Mouse (Mus musculus) adrenal gland, adult 18-20 months (tissue): Measurements from ENCODE around the gene Mamdc2. TPM values are rescaled to one million over a fixed set of nuclear protein-coding genes. Genes with fewer than 3 reads are reported as not detected.
A peak's percentile ranks its signal among the peaks of the same experiment; 100 is the strongest.

ENCODE experiments used
- DNase-seq, 2 experiments: peaks; one replicate each; pipeline ENCODE4 v3.0.0; 2021 to 2022; ENCODE audit warnings: low spot score in 2 of 2
- total RNA-seq, 2 experiments: library from RNA; stranded (reverse); gene quantifications; 1 replicate in 1 of 2; 2 replicates in 1 of 2; pipeline ENCODE4 v1.2.3; 2021

Mamdc2 gene
- total RNA-seq, 2 experiments from 2014 or later: 2.2 to 2.3 TPM

DNA sequence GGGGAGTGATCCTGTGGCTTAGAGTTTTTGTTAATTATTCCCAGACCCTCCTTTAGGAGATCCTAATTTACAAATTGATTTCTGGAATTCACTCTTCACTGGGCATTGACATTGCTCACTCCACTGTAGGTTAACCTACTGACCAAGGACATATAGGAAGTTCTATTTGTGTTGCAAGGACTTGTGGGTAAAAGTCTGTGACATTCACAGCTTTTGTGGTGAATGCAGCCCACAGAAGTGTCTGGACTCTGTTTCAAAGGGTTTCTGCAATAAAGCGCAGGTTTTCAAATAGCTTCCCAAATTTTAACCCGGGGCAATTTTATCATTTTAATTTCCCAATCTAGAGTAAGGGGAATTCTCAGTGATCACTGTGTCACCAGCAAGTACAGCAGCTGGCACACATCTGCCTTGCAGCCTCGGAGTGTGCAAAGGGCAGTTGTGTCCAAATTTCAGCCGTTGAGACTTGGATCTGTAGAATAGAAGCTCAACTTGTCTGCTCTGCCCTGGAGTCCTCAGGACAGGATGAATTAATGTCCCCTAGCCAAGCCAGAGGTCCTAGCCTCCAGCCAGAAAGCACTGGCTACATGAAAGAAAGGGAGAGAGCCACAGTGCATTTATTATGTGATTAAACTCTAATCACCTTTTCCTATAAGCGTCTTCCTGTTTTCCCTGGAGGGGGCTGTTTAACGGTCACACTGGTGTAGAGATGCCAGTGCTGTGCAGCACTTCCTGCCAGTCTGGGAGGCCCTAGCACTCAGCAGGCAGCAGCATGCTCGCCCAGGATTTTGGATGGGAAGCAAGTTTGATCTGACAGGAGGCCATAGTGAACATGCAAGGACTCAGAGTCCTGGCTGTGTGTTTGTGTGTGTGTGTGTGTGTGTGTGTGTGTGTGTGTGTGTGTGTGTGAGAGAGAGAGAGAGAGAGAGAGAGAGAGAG is 3.1 kb downstream of the Mamdc2 start:
- no peak for DNase-seq

DNA sequence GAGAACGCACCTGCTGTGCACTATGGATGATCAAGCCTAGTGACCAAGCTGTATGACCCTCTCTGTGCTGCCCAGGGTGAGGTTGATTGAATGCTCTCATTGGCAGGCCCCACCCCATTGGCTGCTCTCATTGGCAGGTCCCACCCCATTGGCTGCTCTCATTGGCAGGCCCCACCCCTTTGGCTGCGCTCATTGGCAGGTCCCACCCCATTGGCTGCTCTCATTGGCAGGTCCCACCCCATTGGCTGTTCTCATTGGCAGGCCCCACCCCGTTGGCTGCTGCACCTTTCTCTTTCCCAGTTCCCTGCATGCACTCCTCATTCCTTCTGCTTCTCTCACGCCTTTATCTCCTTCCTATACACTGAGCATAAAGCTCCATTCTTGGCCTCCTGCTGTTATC is 12.5 kb downstream of the Mamdc2 start:
- no peak for DNase-seq

DNA sequence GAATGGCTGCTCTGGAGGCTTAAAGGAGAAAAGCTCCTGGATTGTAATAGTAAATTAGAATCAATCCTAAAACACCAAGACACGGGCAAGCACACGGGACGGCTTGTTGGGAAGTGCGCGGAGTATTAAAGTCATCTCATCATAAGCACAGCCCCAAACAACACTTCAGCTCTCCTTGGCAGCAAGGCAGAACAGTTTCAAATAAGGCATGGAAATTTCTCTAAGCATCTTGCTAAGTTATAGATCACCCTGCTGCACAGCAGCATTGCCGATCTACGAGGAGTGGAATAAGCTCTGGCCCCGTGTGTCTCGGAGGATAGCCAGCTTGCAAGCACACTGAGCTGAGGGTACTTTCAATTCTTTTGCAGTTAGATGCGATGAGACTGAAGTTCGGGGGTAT is 13.8 kb downstream of the Mamdc2 start:
- DNase-seq: no peak

DNA sequence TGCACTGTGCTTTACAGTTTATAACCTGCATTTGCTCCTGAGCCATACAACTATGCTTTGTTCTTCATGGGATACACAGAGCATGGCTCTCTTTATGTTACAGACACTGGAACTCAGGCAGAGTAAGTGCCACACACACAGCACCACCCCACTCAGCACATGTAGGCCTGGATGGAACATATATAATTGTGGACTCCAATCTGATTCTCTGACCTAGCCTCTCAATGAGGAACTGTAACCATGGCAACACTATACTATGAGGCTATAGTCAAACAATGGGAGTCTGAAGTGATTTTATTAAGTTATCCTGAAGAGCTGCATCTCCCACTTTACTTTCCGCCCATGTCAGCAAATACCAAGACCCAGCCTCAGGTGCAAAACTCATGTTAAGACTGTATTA is 30.6 kb downstream of the Mamdc2 start:
- no peak for DNase-seq

DNA sequence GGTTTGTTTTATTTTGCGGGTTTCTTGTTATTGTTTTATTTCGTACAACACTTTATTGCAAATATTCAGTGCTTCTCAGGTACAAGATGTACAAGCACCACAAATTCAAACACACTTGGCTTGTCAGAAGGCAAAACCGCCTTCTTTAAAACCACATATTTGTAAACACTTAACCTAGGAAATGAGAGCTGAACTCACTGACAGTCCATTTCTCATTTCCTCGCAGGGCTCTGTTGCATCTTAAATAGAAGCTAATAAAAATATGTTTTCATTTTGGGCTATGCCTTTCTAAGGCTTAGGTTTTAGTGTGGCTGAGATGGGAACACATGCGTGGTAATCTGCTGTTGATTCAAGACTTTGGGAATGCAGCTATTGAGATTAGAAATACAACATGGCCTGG is 37.4 kb downstream of the Mamdc2 start:
- no peak for DNase-seq

DNA sequence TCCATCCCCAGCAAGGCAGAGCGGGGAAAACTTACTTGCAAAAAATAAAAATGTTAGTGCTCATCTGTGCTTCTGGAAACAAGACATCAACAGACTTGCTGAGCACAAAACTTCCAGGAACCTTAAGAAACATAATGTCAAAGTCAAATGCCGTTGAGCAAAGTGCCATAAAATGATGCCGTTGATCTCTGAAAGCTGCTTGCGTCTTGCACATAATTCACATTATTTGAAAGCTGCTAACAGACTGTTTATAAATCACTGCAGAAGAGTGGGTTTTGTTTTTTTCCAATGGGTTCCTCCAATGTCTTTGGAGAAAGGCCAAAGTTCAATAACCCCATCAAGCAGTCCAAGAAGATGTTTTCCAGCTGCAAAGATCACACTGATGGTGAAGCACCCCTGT is 37.9 kb downstream of the Mamdc2 start:
- DNase-seq: no peak

DNA sequence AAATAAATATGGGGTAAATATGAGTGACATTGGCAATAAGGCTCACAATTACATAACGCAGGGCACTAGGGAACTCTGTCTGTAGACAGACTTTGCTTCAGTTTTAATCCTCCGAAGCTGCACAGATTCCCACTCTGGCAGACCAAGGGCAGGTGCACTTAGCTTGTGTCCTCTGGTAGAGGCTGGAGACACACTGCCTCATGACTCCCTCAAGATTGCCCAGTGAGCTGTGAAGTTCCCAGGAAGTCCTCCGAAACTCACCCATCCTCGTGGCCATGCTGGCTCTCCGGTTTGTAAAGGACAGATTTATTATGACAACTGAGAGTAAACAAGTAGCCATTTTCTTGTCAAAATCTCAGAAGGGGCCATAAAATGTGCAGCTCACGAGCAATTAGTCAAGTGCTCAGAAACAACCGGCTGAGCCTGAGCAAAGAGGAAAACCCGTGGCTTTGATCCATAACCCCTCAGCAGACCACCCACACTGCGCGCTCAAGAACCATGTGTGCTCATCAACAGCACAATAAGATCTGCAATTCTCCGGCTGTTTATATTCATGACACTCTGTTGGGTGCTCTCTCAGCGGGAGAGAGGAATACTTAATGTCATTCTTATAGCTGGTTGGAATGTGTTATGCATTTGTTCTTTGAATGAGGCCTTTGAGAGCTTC is 46.6 kb downstream of the Mamdc2 start:
- DNase-seq: no peak

DNA sequence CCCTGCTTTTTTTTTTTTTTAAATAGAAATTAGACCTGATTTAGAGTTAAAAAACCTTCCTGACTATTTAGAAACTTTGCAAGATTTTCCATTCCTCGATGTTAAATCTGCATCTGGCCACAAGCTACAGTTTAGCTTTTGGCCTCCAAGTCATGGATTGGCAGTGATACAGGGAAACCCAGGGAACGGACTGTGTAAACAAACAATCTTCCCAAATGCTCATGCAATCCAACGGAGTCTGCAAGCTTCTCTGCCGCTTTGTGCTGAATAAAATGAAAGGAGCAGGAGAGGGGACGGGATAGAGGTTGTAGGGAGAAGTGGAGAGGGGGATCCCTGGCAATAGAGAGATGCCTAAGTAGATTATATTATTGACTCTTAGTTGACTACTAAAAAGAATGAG is 47.8 kb downstream of the Mamdc2 start:
- DNase-seq: no peak

DNA sequence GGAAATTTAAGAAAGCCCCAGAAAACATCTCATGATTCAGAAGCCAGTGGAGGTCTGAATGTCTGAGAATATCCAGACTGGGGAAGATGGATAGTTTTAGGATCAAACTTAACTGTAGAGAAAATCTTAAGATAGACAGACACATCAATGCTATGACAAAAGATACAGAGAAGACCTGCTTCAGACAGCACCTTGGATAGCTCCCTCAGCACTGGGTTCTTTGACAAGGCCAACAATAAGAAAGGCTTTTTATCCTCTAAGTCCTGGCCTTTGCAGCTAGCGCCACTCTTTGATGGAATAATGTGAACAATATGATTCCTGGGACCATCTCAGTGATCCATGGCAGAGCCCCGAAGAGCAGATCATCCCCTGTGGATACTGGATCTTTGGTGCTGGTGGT is 52.3 kb downstream of the Mamdc2 start:
- no peak for DNase-seq

DNA sequence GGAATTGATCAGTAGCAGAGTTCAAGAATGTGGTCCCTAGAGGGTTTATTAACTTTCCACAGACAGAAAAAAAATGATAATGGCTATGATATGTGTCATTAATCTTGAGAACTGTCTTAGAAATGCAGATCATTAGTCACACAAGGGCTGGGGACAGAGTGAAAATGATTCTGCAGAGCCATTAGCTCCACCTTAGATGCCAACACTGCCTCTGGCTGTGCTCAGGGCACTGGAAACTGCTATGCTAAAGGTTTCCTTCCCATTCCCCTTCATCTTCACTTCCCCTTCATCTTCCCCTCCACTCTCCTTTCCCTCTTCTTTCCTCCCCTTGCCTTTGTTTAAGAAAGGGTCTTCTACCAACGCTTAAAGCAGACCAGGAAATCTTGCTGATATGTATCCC is 53.6 kb downstream of the Mamdc2 start:
- DNase-seq: no peak

DNA sequence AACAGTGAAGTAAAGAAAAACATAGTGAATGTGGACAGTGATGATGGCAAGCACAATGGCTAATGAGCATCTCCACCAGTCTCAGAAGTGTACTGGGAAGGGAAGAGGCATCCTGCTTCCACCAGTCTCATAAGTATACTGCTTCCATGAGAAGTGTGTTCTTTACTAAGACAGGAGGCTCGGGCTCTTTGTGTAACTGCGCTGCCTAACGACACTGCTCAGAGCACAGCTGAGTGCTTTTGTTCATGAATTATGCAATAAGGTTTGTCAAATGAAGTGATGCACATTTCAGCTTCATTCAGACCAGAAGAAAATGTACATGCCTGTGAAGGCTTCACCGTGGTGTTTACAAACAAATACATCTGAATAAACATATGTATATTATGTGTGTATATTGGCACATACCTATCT is 59.4 kb downstream of the Mamdc2 start:
- no peak for DNase-seq

DNA sequence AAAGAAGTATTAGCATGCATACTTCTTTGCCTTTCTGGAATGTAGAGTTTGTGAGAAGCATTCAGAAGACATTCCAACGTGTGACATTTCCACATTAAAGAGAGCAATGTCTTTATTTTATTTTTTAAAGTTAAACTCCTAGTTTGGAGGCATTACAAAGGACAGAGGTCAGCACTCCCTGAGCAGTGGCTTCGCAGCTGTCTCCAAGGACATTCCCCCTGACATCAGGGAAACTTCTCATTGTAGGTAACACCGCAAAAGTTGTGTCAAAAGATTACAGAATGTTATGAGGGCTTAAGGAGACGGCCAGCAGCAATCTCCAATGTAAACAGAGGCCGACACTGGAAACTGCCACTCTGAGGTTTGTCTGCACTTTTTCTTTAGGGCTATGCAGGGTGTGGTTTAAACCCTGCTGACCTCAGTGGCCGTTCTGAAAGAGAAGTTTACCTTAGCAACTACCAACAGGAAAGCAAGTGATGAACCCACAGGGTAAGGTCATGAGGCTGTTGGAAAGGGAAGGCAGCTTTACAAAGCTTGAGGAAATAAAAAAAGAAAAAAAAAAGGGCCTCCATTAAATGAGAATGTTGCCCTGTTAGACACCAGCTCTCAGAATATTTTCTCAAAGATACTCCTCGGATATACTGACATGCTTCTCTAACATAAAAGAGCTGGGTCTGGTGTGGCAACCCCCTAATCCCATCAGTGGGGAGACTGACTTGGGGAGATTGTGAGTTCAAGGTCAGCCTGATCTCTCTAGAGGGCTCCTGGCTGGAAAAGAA is 60.0 kb downstream of the Mamdc2 start:
- DNase-seq: no peak

DNA sequence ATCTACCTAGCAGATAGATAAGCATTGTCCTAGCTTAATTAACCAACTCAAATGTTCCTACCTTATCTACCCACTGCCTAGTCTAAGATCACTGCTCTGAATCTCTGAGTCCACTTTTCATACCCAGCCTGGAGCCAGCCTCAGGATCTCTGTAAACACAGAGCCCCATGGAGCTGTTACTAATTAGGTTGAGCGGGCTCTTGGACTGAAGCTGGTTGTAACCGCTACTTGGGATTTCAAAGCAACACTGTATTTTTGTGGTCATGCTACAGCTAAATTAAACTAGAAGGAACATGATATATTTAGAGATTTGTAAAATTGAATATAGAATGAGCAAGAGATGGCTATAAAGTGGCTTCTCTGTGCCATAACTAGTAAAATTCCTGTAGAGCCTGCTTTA is 65.8 kb downstream of the Mamdc2 start:
- DNase-seq: no peak

DNA sequence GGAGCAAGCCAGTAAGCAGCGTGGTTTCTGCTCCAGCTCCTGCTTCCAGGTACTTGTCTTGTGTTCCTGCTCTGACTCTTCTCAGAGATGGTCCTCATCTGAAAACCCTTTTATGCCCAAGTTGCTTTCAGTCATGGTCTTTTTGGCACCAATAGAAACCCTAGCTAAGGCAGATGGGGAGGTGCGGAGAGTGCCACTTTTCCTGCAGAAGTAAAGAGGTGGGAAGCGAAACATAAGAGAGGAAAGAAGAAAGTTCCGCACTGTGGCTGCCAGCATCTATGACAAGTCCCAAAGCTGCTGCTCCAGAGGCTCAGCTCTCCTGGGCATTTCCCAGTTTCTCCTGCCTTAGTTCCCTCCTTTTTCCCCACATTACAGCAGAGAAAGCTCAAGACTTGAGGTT is 67.3 kb downstream of the Mamdc2 start:
- DNase-seq: no peak

DNA sequence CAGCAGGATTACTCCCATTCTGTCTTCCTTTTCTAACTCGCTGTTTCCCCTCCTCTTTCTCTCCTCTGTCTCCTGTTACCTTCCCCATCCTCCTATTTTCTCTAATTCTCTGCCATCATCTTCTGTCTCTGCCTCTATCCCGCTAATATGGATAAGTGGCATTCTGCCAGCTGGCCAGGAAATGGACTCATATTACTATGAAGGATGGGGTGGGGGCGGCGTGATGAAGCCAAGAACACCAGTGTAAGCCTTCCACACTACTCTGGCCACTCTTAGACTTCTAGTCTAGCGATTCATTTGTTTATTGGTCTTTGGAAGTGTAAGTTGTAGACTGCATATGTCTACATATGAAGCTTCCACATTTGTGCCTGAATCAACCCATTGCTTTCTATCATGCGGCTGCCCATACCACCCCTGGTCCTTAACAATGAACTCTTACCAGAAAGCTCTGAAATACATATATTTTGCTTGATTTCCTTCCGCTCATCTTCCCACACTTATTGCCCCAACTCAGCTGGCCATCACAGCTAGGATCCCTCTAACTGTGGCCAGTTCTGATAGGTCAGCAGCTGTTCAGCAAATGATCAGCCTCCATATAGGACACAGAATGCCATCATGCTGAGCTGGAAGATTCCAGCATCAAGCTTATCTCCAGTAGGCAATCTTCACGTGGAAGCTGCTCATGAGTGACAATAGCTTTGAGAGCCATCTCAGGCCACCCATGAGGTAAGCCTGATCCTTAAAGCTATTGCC is 68.3 kb downstream of the Mamdc2 start:
- DNase-seq: no peak

DNA sequence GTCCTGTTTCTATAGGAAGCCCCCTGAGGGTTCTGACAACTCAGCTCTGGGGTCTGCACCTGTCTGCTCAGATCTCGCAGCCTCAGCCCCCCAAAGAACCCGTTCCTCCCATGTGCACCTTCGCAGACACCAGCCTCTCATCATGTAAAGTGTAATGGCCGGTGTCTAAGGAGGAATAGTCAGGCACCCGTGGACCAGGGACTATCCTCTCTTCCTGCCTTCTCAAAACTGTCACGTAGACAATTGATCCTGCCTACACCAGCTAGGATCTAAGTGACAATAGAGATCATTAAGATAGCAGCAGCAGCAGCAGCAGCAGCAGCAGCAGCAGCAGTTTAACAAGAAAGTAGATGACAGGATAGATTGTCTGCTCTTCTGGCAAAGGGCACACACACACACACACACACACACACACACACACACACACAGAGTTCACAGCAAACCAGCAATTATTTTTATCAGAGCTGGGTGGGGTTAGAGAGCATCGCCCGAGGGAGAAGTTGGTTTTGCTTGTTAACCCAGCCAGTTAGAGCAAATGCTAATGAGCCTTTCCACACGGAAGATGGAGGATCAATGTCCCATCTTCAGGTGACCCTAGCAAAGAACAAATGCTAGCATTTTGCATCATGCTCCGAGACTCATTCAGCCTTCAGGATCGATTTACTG is 71.6 kb downstream of the Mamdc2 start:
- no peak for DNase-seq

DNA sequence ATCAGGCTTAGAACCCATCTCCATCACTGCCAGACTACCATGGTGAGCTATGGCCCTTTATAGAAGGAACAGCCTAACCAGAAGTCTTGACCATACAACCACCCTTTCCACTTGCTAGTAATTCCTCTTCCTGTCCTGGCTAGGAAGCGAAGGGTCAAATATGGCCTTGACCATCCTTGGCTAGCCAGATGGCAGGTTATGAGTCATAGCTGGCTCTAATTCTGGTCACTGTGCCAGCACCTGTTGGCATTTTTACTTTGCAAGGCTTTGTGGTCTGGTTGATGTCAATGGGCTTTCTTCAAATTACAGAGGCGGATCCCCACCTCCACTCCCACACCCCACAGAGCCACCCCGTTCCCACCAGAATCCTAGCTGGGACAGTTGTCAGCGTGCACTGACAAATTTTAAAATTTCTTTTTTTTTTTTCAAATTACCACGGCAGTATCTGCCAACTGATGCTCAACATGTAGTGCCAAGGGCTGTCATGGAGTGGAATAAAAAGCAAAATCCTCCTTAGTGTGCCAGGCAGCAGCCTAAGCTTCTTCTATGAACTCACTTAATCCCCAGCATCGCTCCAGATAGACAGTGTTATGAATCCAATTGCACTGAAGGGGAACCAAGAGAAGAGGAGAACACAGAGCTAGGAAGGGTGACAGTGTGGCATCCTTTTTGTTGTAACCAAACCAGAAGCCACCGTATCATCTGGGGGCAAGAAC is 73.1 kb downstream of the Mamdc2 start:
- DNase-seq: no peak

DNA sequence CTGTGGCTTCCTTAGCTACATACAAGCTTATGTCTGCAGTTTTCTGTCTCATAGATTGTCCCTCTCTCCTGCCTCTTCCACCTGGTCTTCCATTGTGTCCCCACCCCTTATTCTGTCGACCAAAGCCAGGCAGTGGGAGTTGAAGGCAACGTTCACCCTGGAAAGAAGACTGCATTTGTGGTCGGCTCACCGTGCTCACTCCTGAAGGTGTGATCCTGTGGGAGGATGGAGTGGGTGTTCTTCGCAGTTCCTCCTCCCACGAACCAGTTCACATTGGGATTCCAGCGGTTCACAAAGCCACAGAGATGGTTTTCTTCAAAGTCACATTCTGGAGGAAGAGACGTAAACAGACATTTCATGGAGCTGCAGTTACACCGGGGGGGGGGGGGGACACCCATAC is 74.5 kb downstream of the Mamdc2 start:
- no peak for DNase-seq

DNA sequence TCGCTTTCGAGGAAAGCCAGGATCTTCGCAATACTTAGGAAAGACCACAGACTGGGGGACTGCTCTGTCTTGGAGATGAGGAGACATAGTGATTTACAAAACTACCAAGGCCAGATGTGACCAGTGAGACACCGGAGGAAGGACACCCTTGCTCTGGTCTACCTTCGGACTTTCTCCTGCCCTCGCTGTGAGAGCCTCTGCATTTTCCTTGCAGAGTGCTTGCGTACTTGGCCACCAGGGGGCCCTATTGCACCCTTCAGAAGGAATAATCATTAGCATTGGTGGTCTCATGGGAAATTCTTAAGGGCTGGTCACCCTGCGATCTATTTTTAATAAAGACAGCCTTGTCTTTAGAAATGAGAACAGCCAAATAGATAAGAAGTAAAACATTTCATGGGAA is 75.0 kb downstream of the Mamdc2 start:
- DNase-seq: peak; percentile 33 to 64

DNA sequence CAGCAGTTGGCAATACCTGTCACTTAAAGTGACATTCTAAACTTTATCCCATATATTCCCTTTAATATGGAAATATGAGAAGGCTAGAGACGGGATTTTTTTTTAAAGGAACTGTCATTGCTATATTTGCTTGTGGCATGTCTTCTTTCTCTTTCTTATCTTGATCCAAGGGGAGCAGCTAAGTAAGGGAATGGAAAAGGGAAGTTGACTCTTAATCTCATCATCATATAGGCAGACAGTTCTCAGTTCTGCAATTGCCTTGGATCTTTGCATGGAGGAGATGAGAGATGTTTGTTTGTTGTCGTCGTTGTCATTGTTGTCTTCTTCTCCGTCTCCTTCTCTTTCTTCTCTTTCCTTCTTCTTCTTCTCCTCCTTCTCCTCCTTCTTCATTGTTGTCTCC is 79.0 kb downstream of the Mamdc2 start:
- DNase-seq: no peak
